22 mouse cellular contexts compared by ENCODE assay signal in genomic region chr2:130733444-130733843, GRCm38 (mm10). TPM values are rescaled to one million over a fixed set of nuclear protein-coding genes. Genes with fewer than 3 reads are reported as not detected.
"Had no signal": no experiment of that assay in that cellular context is flagged by ENCODE, and none has a peak within 500 bp of the region (broad histone marks: within the 10 kb centered on the region; RNA-seq: fewer than 3 reads in every experiment).

No protein-coding gene starts in this region.

- H3K4me3 ChIP-seq: myocyte had no signal

- H3K4me2 ChIP-seq: liver, embryonic 11.5 days; lung, embryonic 14.5 days; midbrain, embryonic 11.5 days had no signal

- ATAC-seq: intestine, postnatal 0 days; liver, postnatal 0 days; lung, postnatal 0 days; midbrain, embryonic 16.5 days had no signal

- H3K27ac ChIP-seq: kidney, postnatal 0 days; liver, embryonic 14.5 days had no signal

- H3K9ac ChIP-seq: liver, embryonic 14.5 days; liver, postnatal 0 days; lung, embryonic 14.5 days had no signal

- DNase-seq: kidney, adult 2 months; kidney, postnatal 25 days; liver, postnatal 0 days; lung, embryonic 14.5 days; lung, postnatal 4 days; right cerebral cortex, adult 18-20 months; right cerebral cortex, postnatal 14 days; right cerebral cortex, postnatal 4 days; spleen, adult 18-20 months; thymus, adult 18-20 months; thymus, postnatal 36 days had no signal

RNA-seq across cellular contexts. Expression of gene Slc4a11, which starts 36.1 kb away (rescaled TPM):
- total RNA-seq: megakaryocyte progenitor cell, adult 5-6 weeks; megakaryocyte-erythroid progenitor cell, adult 5-6 weeks; monocyte, adult 5-6 weeks had no signal
- polyA plus RNA-seq: liver, postnatal 0 days had no signal
